Comparison of ENCODE assay signal across 8 mouse cellular contexts in the genomic region with DNA sequence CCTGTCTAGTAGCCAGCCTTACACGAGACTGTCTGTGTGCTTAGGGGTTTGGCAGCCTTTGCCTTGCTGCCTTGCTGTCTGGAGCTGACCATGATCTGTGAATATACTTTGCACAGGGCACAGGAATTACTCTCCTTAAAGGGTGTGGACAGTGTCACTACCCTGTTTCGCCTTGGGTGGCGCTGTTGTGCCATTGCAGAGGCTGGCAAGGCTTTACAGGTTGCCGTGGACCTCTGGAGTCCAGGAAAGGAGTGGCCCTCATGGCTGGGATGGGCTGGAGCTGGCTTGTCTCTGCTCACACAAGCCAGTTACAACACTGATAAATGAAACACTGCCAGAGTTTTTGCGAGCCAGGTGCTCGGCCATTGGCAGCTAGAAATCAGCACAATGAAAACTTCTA.
DNase-seq lines count a peak whose midpoint lies in the region; ATAC-seq and TF ChIP-seq lines count a peak whose summit lies in the region.

No protein-coding gene starts in this region.

- TF ChIP-seq CTCF in E14TG2a.4 (conservative IDR thresholded peaks at IDR 0.05; ENCODE audit: low read length) = peak; percentile 95
- peak; percentile 54 for TF ChIP-seq CTCF in brain, embryonic 14.5 days (IDR thresholded peaks at IDR 0.05; ENCODE audit: borderline replicate concordance, extremely low read depth, insufficient read depth, insufficient read length)

- no peak overlapping the region for H3K4me2 ChIP-seq in hindbrain, embryonic 11.5 days (replicated peaks; ENCODE audit: low read depth, low read length)
- no peak overlapping the region for H3K4me2 ChIP-seq in hindbrain, embryonic 12.5 days (replicated peaks)
- H3K4me2 ChIP-seq in liver, embryonic 11.5 days = no peak overlapping the region
- H3K4me2 ChIP-seq in forebrain, embryonic 13.5 days = no peak overlapping the region

- no peak for ATAC-seq in hindbrain, embryonic 11.5 days (ENCODE audit: low FRiP score)
- ATAC-seq in hindbrain, embryonic 12.5 days (ENCODE audit: low FRiP score) = no peak
- ATAC-seq in liver, embryonic 11.5 days (replicated peaks; ENCODE audit: low FRiP score) = no peak
- no peak for ATAC-seq in forebrain, embryonic 13.5 days

- H3K4me1 ChIP-seq in hindbrain, embryonic 11.5 days (replicated peaks; ENCODE audit: control insufficient read depth, insufficient read depth, low read length) = no peaks in the 10 kb centered on the region
- H3K4me1 ChIP-seq in hindbrain, embryonic 12.5 days = peaks cover 8% of the 10 kb centered on the region; the same call in 1 of the 2 replicates
- H3K4me1 ChIP-seq in E14TG2a.4 (replicated peaks; ENCODE audit: low read depth, low read length) = no peaks in the 10 kb centered on the region
- H3K4me1 ChIP-seq in liver, embryonic 11.5 days (replicated peaks; ENCODE audit: control insufficient read depth, insufficient read depth, low read length) = no peaks in the 10 kb centered on the region
- peaks cover 8% of the 10 kb centered on the region; the same call in 1 of the 2 replicates for H3K4me1 ChIP-seq in forebrain, embryonic 13.5 days

- TF ChIP-seq POLR2A in brain, embryonic 14.5 days (IDR thresholded peaks at IDR 0.05; ENCODE audit: borderline replicate concordance, extremely low read depth, insufficient read depth, insufficient read length, poor library complexity, severe bottlenecking) = no peak

- no peak overlapping the region for H3K27ac ChIP-seq in hindbrain, embryonic 11.5 days (ENCODE audit: low read depth, low read length)
- no peak overlapping the region for H3K27ac ChIP-seq in hindbrain, embryonic 12.5 days
- H3K27ac ChIP-seq in liver, embryonic 11.5 days (ENCODE audit: low read depth, low read length) = no peak overlapping the region
- H3K27ac ChIP-seq in forebrain, embryonic 13.5 days = no peak overlapping the region

- DNase-seq in hindbrain, embryonic 11.5 days (ENCODE audit: low spot score) = peak; percentile 62
- DNase-seq in brain, embryonic 14.5 days (ENCODE audit: low read depth) = no peak
- DNase-seq in gastrocnemius, postnatal 10 days = peak; percentile 56
- peak; percentile 38 for DNase-seq in liver, embryonic 11.5 days (ENCODE audit: low spot score)
- DNase-seq in thymus, postnatal 25 days = peak; percentile 11

- WGBS in hindbrain, embryonic 11.5 days = 39% methylated on average over 6 of the region's 6 CpGs
- 35% methylated on average over 6 of the region's 6 CpGs for WGBS in hindbrain, embryonic 12.5 days
- 35% methylated on average over 6 of the region's 6 CpGs for WGBS in liver, embryonic 11.5 days
- 36% methylated on average over 6 of the region's 6 CpGs for WGBS in forebrain, embryonic 13.5 days

- H3K9ac ChIP-seq in hindbrain, embryonic 11.5 days (ENCODE audit: low read depth, low read length) = no peak overlapping the region
- no peak overlapping the region for H3K9ac ChIP-seq in hindbrain, embryonic 12.5 days
- no peak overlapping the region for H3K9ac ChIP-seq in liver, embryonic 11.5 days (ENCODE audit: low read depth, low read length)
- no peak overlapping the region for H3K9ac ChIP-seq in forebrain, embryonic 13.5 days

- no peaks in the 10 kb centered on the region for H3K36me3 ChIP-seq in hindbrain, embryonic 11.5 days (ENCODE audit: control insufficient read depth, insufficient read depth, low read length)
- no peaks in the 10 kb centered on the region for H3K36me3 ChIP-seq in hindbrain, embryonic 12.5 days
- H3K36me3 ChIP-seq in E14TG2a.4 (ENCODE audit: insufficient read depth, low read length) = no peaks in the 10 kb centered on the region
- H3K36me3 ChIP-seq in liver, embryonic 11.5 days (ENCODE audit: control insufficient read depth, insufficient read depth, low read length) = no peaks in the 10 kb centered on the region
- H3K36me3 ChIP-seq in forebrain, embryonic 13.5 days (ENCODE audit: poor library complexity, severe bottlenecking) = no peaks in the 10 kb centered on the region

- no peak overlapping the region for H3K4me3 ChIP-seq in hindbrain, embryonic 11.5 days (ENCODE audit: low read depth, low read length)
- no peak overlapping the region for H3K4me3 ChIP-seq in hindbrain, embryonic 12.5 days
- H3K4me3 ChIP-seq in E14TG2a.4 (replicated peaks; ENCODE audit: low read length) = no peak overlapping the region
- H3K4me3 ChIP-seq in liver, embryonic 11.5 days (ENCODE audit: low read depth, low read length) = no peak overlapping the region
- H3K4me3 ChIP-seq in forebrain, embryonic 13.5 days = no peak overlapping the region

- no peaks in the 10 kb centered on the region for H3K9me3 ChIP-seq in hindbrain, embryonic 11.5 days (ENCODE audit: control insufficient read depth, low read length)
- no peaks in the 10 kb centered on the region for H3K9me3 ChIP-seq in hindbrain, embryonic 12.5 days (replicated peaks)
- H3K9me3 ChIP-seq in E14TG2a.4 (ENCODE audit: low read length) = no peaks in the 10 kb centered on the region
- no peaks in the 10 kb centered on the region for H3K9me3 ChIP-seq in liver, embryonic 11.5 days (ENCODE audit: control insufficient read depth, low read length)
- no peaks in the 10 kb centered on the region for H3K9me3 ChIP-seq in forebrain, embryonic 13.5 days (replicated peaks)

- no peaks in the 10 kb centered on the region for H3K27me3 ChIP-seq in hindbrain, embryonic 11.5 days (ENCODE audit: control insufficient read depth, insufficient read depth, low read length)
- H3K27me3 ChIP-seq in hindbrain, embryonic 12.5 days = no peaks in the 10 kb centered on the region
- 0 out of 2 replicates have a peak, but pooled peaks cover 3% of the 10 kb centered on the region for H3K27me3 ChIP-seq in E14TG2a.4 (ENCODE audit: insufficient read depth, low read length)
- H3K27me3 ChIP-seq in liver, embryonic 11.5 days (replicated peaks; ENCODE audit: control insufficient read depth, insufficient read depth, low read length) = no peaks in the 10 kb centered on the region
- no peaks in the 10 kb centered on the region for H3K27me3 ChIP-seq in forebrain, embryonic 13.5 days
